Mouse (Mus musculus): ENCODE measurements around the gene Wls.

Gene Wls

DNA sequence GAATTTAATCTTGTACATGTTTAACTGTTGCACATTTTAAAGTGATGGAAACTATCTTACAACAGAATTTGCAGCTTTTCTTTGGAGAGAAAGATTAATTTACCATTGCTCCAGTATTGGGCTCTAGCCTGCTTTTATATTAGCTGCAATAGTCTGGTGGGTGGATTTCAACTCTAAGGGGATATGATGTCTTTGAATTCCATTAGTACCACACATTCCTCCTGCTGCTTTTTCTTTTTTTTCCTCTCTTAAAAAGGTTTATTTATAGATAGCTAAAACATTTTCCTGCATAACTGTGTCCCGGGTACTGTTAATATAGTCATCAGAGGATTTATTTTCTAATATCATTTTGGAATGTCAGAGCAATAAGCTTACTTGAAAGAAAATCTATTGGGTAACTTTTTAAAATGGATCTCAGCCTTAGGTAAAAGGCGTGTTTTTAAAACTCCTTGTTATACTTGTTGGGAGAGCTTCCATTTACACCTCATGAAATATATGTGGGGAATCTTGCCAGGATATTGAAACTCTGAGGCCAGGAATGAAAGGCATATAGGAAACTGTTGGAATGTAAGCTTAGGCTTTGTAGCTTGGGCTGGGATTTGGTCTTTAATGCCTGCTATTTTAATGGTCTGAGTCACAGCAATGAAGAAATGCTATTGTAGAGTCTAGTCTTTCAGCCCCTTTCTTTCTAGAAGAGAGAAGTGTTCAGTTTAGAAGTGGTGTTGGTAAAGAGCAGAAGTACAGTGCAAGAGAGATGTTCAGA is 78.0 kb downstream of the Wls start:
- no peak for DNase-seq

Data from kidney, postnatal 25 days (tissue).